Mouse (Mus musculus) stomach, embryonic 14.5 days (tissue): ENCODE data around the gene Gm45062. TPM values are rescaled to one million over a fixed set of nuclear protein-coding genes. Genes with fewer than 3 reads are reported as not detected.
A peak's percentile ranks its signal among the peaks of the same experiment; 100 is the strongest.

Experiments
- ATAC-seq: fragments of 200-750 bp; cut with Nextera tagmentation; 2 replicates; pipeline ENCODE4 v1.8.0; 2017; ENCODE audit warnings: low read depth, moderate TSS enrichment; ENCODE audit not compliant: insufficient number of reproducible peaks, insufficient read depth, low FRiP score
- H3K27ac ChIP-seq: fragments of 300-500 bp; sonication (generic); 2 replicates; pipeline ENCODE4 v1.5.1; 2014; ENCODE audit warnings: mild to moderate bottlenecking, low read length, moderate library complexity, mixed read lengths
- H3K27me3 ChIP-seq: fragments of 300-500 bp; sonication (generic); 2 replicates; pipeline ENCODE4 v1.6.1; 2014; ENCODE audit warnings: low read length, control low read depth, mixed read lengths; ENCODE audit not compliant: control insufficient read depth, insufficient read depth
- H3K36me3 ChIP-seq: fragments of 300-500 bp; sonication (generic); 2 replicates; pipeline ENCODE4 v1.6.1; 2014; ENCODE audit warnings: mild to moderate bottlenecking, control low read depth, low read length, moderate library complexity, mixed read lengths; ENCODE audit not compliant: control insufficient read depth, insufficient read depth
- H3K4me1 ChIP-seq: fragments of 300-500 bp; sonication (generic); 2 replicates; pipeline ENCODE4 v1.6.1; 2014; ENCODE audit warnings: low read length, control low read depth, mixed read lengths; ENCODE audit not compliant: control insufficient read depth, insufficient read depth
- H3K4me2 ChIP-seq: fragments of 300-500 bp; sonication (generic); replicated peaks from 2 replicates; pipeline ENCODE4 v1.6.1; 2014; ENCODE audit warnings: low read depth, low read length, control low read depth
- H3K4me3 ChIP-seq: fragments of 300-500 bp; sonication (generic); 2 replicates; pipeline ENCODE4 v1.5.1; 2014; ENCODE audit warnings: low read depth, low read length, control low read depth
- H3K9ac ChIP-seq: fragments of 300-500 bp; sonication (generic); replicated peaks from 2 replicates; pipeline ENCODE4 v1.6.1; 2014; ENCODE audit warnings: low read depth, mild to moderate bottlenecking, control low read depth, low read length, moderate library complexity, mixed read lengths
- H3K9me3 ChIP-seq: fragments of 300-500 bp; sonication (generic); 2 replicates; pipeline ENCODE4 v1.6.1; 2016; ENCODE audit warnings: low read depth, low read length, control low read depth; ENCODE audit not compliant: control insufficient read depth
- WGBS: fragments of 180-500 bp; shearing (Covaris S2); extraction: QIAGEN DNeasy Blood & Tissue Kit; methylation state at CpG from one replicate; pipeline ENCODE4 v1.1.7; 2014; 5-methylcytosine and 5-hydroxymethylcytosine counted together
- polyA plus RNA-seq: library from polyadenylated mRNA; unstranded; fragments of >200 nt; fragmentation: Nextera tagmentation; extraction: Ambion mirVana; gene quantifications from 2 replicates; pipeline ENCODE4 v1.2.1, GENCODE M21; 2014

The Gm45062 gene
- polyA plus RNA-seq, 1 experiment from 2014 or later = 11.6 TPM

DNA sequence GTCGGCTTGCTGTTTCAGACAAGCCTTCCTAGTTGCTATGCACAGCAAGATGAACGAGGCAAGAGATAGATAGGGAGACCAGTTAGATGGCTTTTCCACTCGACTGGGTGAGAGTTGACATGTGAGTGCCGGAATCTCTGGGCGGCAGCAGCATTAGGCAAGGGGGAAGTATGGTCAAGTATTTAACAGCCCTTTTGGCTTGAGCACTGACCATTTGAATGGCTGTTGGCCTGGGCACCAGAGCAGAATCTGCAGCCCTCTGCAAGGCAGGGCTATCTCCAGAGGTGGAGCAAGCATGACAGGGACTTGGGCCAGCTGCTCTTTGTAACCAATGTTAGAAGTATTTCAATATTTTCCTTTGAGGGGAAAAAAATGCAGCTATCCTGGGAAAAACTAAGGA is 213.7 kb downstream of the Gm45062 start:
- no peak for ATAC-seq
- WGBS = 39% methylated on average over 5 of the region's 5 CpGs
- H3K27ac ChIP-seq = no peak overlapping the region

DNA sequence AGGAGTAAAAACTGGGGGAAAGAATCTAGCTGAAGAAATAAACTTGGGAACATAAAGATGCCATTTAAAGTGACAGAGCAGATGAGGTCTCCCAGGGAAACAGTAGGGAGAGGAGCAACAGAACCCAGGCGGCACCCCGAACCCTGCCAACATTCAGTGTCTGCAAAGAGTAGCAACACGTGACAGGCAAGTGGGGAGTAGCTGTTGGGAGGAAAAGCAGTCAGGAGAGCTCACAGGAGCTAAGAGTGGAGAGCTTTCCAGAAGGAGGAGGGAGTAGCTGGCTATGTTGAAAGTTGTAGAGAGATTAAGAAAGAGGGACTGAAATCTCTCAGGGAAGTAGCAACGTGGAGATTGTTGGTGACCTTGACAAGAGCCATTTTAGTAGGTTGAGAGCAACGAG is 214.2 kb downstream of the Gm45062 start:
- H3K27me3 ChIP-seq = no peaks in the 10 kb centered on the region
- H3K4me1 ChIP-seq = peaks cover 10% of the 10 kb centered on the region
- WGBS = 54% methylated on average over 5 of the region's 5 CpGs
- H3K4me3 ChIP-seq = no peak overlapping the region
- ATAC-seq = no peak
- H3K36me3 ChIP-seq = no peaks in the 10 kb centered on the region
- H3K27ac ChIP-seq = no peak overlapping the region
- H3K9me3 ChIP-seq = no peaks in the 10 kb centered on the region
- no peak overlapping the region for H3K4me2 ChIP-seq
- no peak overlapping the region for H3K9ac ChIP-seq

More for the DNA sequence above, 213.7 kb downstream of the Gm45062 start:
- Histone ChIP-seq H3K9me3 (no peaks in the 10 kb centered on the region), H3K36me3 (no peaks in the 10 kb centered on the region), H3K4me3 (no peak overlapping the region), H3K27me3 (no peaks in the 10 kb centered on the region), H3K9ac (no peak overlapping the region), H3K4me2 (no peak overlapping the region), H3K4me1 (peaks cover 10% of the 10 kb centered on the region)

DNA sequence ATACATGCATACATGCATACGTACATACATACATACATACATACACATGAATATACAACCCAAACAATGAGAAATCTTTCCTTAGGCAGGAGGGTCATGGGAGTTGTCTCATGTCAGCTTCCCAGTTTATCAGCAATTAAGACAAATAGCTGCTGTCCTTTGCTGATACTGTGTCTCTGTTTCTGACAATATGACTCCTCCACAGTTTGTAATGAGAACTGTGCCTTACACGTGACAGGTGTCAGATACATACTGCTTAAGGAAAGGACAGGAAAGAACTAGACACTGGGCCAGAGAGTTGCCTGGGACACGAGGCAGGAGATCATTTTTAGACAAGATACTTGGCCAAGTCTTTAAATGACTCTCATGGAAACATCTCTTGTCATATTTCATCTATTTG is 215.1 kb downstream of the Gm45062 start:
- Histone ChIP-seq H3K27ac (no peak overlapping the region), H3K27me3 (no peaks in the 10 kb centered on the region), H3K9me3 (no peaks in the 10 kb centered on the region), H3K9ac (no peak overlapping the region), H3K4me1 (peaks cover 10% of the 10 kb centered on the region), H3K4me2 (no peak overlapping the region), H3K36me3 (no peaks in the 10 kb centered on the region), H3K4me3 (no peak overlapping the region)
- no peak for ATAC-seq
- WGBS = 73% methylated on average over 3 of the region's 3 CpGs

DNA sequence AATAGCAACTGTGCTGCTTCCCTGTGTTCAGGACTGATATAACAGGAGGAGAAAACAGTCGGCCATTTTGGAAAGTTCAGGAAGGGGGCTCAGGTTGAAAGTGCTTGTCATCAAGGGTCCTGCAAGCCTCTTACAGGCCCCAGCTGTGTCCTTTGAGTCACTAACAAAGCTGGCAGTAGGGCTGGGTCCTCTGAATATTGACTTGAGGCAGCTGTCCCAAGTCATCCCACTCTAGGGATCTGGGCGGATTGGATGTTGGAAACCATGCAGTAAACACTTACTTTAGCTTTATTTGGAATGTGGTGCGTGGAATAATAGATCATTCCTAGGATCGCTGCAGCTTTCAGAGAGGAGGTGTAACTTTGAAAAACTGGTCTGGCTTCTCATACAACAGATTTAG is 215.6 kb downstream of the Gm45062 start:
- no peak overlapping the region for H3K27ac ChIP-seq
- no peak overlapping the region for H3K9ac ChIP-seq
- no peak overlapping the region for H3K4me3 ChIP-seq
- H3K4me1 ChIP-seq = peaks cover 10% of the 10 kb centered on the region
- WGBS = 53% methylated on average over 4 of the region's 4 CpGs
- ATAC-seq = no peak; the same call in 1 of the 2 replicates
- no peaks in the 10 kb centered on the region for H3K9me3 ChIP-seq
- H3K36me3 ChIP-seq = no peaks in the 10 kb centered on the region
- H3K27me3 ChIP-seq = no peaks in the 10 kb centered on the region
- H3K4me2 ChIP-seq = no peak overlapping the region

DNA sequence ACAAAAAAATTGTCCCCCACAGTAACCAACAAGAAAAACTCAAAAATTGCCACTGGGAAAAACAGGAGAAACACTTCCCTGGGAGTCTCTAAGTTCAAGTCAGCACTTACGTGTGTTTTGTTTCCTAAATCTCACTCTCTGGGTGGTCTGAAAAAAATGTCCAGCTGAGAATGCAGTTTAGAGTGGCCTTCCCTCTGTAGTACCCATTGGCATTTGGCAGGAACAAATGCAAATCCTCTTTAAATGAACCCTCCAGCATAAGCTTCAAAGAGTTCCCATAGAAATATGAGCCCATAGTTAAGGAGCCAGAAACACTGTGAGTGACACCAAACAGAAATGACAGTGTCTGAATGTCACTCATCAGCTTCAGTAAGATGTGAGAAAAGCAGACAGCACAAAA is 219.9 kb downstream of the Gm45062 start:
- H3K27me3 ChIP-seq = no peaks in the 10 kb centered on the region
- H3K9me3 ChIP-seq = no peaks in the 10 kb centered on the region
- no peak overlapping the region for H3K4me2 ChIP-seq
- H3K4me3 ChIP-seq = no peak overlapping the region
- no peak overlapping the region for H3K9ac ChIP-seq
- no peak for ATAC-seq
- no peak overlapping the region for H3K27ac ChIP-seq
- no peaks in the 10 kb centered on the region for H3K36me3 ChIP-seq
- 0 out of 2 replicates have a peak, but pooled peaks cover 1% of the 10 kb centered on the region for H3K4me1 ChIP-seq
- WGBS = 31% methylated on average over 1 of the region's 1 CpGs

DNA sequence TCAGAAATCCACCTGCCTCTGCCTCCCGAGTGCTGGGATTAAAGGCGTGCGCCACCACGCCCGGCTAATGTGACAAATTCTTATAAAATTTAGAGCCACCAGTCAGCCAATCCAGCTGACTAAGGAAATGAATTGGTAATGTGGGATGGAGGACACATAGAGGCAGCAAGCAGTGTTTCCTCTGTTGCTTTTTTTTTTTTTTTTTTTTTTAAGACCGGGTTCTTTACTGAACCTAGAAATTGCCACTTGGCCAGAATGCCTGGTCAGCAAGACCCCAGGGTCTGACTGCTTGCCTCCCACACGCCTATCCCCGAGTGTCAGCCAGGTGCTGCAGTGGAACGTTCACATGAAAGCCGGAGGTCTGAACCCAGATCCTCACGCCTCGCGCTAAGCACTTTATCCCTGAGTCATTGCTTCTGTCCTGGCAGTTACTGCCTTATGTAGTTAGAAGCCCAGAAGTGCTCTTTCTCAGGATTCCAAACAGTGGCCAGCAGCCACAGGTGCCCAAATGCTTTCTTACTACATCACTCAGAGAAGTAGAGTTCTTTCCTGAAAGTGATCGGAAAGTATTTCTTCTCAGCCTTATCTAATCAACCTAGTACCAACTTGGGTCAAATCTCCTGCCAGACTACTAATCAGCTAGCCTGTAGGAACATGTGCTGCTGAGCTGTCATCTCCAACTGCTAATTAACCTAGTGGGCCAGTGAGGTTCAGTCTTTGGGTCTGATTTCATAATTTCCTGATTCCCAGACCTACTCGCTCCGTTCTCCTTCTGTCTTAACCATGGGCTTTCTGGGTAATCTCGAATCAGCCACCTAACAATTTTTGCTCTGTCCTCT is 225.4 kb downstream of the Gm45062 start:
- H3K36me3 ChIP-seq = no peaks in the 10 kb centered on the region
- WGBS = 91% methylated on average over 17 of the region's 17 CpGs
- H3K27me3 ChIP-seq = no peaks in the 10 kb centered on the region
- no peak overlapping the region for H3K9ac ChIP-seq
- peaks cover 6% of the 10 kb centered on the region; the same call in 1 of the 2 replicates for H3K4me1 ChIP-seq
- peak; percentile 56; the same call in 1 of the 2 replicates for ATAC-seq
- no peaks in the 10 kb centered on the region for H3K9me3 ChIP-seq
- no peak overlapping the region for H3K4me3 ChIP-seq
- H3K4me2 ChIP-seq = no peak overlapping the region
- no peak overlapping the region for H3K27ac ChIP-seq

DNA sequence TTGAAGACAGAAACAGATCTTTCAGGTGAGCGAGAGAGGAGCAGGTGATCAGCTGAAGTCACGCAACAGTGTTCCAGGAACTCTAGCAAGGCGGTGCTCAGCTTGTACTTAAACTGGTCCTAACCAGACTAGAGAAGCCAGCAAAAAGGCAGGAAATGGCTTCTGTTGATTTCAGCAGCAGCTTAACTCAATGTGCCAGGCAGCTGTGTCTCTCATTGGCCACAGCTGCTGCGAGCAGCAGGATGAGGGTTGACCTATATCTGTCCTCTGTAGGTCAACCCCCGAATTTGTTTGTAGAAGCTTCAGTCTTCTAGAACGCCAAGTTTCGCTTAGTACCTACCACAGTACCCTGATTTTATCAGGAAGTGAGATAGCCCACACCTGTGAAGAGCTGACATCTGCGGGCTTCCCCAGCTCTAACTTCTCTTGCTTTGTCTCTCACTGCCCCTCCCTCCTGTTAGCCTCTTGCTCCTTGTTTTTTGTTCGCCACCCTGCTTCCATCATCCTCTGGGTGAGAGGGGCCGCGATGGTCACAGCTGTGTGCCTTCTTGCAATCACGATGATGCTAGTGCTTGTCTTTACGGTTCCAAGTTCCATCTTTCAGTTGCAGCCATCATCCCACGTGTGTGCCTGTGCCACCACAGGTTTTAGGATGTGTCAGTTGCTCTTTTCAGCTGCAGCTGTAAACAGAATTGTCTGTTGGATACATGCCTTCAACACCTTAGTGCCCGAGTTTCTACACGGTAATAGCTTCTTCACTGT is 226.3 kb downstream of the Gm45062 start:
- Histone ChIP-seq H3K4me3 (no peak overlapping the region), H3K9me3 (no peaks in the 10 kb centered on the region), H3K4me1 (peaks cover 6% of the 10 kb centered on the region; the same call in 1 of the 2 replicates), H3K9ac (no peak overlapping the region), H3K4me2 (no peak overlapping the region), H3K36me3 (no peaks in the 10 kb centered on the region), H3K27me3 (no peaks in the 10 kb centered on the region), H3K27ac (no peak overlapping the region)
- WGBS = 71% methylated on average over 16 of the region's 16 CpGs
- 0 out of 2 replicates have a peak, but pooled peaks have one; percentile 42 for ATAC-seq

DNA sequence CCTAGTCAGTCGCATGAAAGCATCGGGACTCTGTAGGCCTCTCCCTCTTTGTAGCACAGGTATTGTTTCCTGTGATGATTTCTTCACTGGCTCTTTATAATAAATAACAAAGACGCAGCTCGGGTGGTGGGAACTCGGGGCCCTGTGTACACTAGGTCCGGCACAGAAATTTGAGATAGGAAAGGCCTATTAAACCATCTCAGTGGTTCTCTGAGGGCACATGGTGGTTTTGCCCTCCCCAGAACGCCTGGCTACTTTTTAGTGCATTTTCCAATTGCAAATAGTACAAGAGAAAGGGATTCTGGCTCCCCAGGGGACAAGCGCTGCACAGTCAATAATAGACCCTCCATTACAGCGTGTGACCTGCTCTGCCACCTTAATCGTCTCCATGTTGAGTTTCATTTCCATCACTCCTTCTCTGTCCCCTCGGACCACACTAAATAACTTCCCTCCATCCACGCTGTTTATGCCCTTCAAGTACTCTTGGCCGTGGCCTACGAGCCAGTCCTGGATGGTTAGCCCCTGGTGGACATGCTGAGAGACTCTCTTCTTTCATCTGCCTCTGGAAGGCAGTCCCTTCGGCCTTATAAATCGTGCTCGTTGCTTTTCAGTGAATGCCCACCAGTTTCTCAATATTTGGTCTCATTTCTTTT is 227.3 kb downstream of the Gm45062 start:
- no peaks in the 10 kb centered on the region for H3K36me3 ChIP-seq
- no peak overlapping the region for H3K4me3 ChIP-seq
- H3K9ac ChIP-seq = no peak overlapping the region
- peaks cover 6% of the 10 kb centered on the region; the same call in 1 of the 2 replicates for H3K4me1 ChIP-seq
- H3K4me2 ChIP-seq = no peak overlapping the region
- no peak for ATAC-seq
- H3K27ac ChIP-seq = no peak overlapping the region
- H3K9me3 ChIP-seq = no peaks in the 10 kb centered on the region
- H3K27me3 ChIP-seq = no peaks in the 10 kb centered on the region
- 88% methylated on average over 17 of the region's 17 CpGs for WGBS
